Mouse (Mus musculus) kidney, embryonic 14.5 days (tissue): Measurements from ENCODE around the gene Dmkn. TPM values are rescaled to one million over a fixed set of nuclear protein-coding genes. Genes with fewer than 3 reads are reported as not detected.

Experiments used
- ATAC-seq: fragments of 200-750 bp; cut with Nextera tagmentation; 2 replicates; pipeline ENCODE4 v1.8.0; 2017; ENCODE audit warnings: moderate number of reproducible peaks, mild to moderate bottlenecking, moderate TSS enrichment, moderate library complexity; ENCODE audit not compliant: low FRiP score, low TSS enrichment
- H3K27ac ChIP-seq: fragments of 300-500 bp; sonication (generic); 2 replicates; pipeline ENCODE4 v1.5.1; 2014; ENCODE audit warnings: low read depth, mild to moderate bottlenecking, low read length, moderate library complexity, mixed read lengths
- H3K27me3 ChIP-seq: fragments of 300-500 bp; sonication (generic); 2 replicates; pipeline ENCODE4 v1.6.1; 2014; ENCODE audit warnings: mild to moderate bottlenecking, low read length; ENCODE audit not compliant: control insufficient read depth, insufficient read depth
- H3K36me3 ChIP-seq: fragments of 300-500 bp; sonication (generic); 2 replicates; pipeline ENCODE4 v1.6.1; 2014; ENCODE audit warnings: low read length, mixed read lengths; ENCODE audit not compliant: control insufficient read depth, insufficient read depth
- H3K4me1 ChIP-seq: fragments of 300-500 bp; sonication (generic); 2 replicates; pipeline ENCODE4 v1.6.1; 2014; ENCODE audit warnings: low read length, mixed read lengths; ENCODE audit not compliant: control insufficient read depth, insufficient read depth
- H3K4me2 ChIP-seq: fragments of 300-500 bp; sonication (generic); replicated peaks from 2 replicates; pipeline ENCODE4 v1.6.1; 2014; ENCODE audit warnings: low read depth, mild to moderate bottlenecking, low read length
- H3K4me3 ChIP-seq: fragments of 300-500 bp; sonication (generic); 2 replicates; pipeline ENCODE4 v1.5.1; 2014; ENCODE audit warnings: mild to moderate bottlenecking, low read length
- H3K9ac ChIP-seq: fragments of 300-500 bp; sonication (generic); 2 replicates; pipeline ENCODE4 v1.6.1; 2014; ENCODE audit warnings: low read depth, mild to moderate bottlenecking, low read length, moderate library complexity
- H3K9me3 ChIP-seq: fragments of 300-500 bp; sonication (generic); 2 replicates; pipeline ENCODE4 v1.6.1; 2016; ENCODE audit warnings: low read length; ENCODE audit not compliant: control insufficient read depth
- WGBS: fragments of 180-500 bp; shearing (Covaris S2); extraction: QIAGEN DNeasy Blood & Tissue Kit; methylation state at CpG from one replicate; pipeline ENCODE4 v1.1.7; 2014; 5-methylcytosine and 5-hydroxymethylcytosine counted together
- polyA plus RNA-seq: library from polyadenylated mRNA; unstranded; fragments of >200 nt; fragmentation: Nextera tagmentation; extraction: Ambion mirVana; gene quantifications from 2 replicates; pipeline ENCODE4 v1.2.1, GENCODE M21; 2014

The Dmkn gene
- polyA plus RNA-seq, 1 experiment from 2014 or later, result 0.95 TPM

DNA sequence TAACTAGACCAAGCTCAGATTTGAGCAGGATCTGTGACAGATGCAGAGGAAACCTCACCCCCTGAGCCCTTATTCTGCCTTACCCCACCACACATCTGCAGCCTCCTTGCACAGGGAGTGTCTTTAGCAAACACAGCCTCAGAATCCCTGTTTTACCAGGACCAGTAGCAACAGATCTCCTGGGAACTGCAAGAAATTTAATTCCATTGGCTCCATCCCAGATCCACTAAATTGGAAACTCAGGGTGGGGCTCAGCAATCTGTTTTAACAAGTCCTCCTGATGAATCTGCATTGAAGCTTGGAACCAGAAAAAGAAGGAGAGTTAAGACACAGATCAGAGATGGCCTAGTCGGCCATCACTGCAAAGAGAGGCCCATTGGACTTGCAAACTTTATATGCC is 33.2 kb downstream of the Dmkn start:
- ATAC-seq, result no peak
- Histone ChIP-seq H3K36me3 (no peaks in the 10 kb centered on the region), H3K9me3 (peaks cover 5% of the 10 kb centered on the region; the same call in 1 of the 2 replicates), H3K4me1 (no peaks in the 10 kb centered on the region), H3K9ac (no peak overlapping the region), H3K4me3 (no peak overlapping the region), H3K4me2 (no peak overlapping the region), H3K27ac (no peak overlapping the region), H3K27me3 (no peaks in the 10 kb centered on the region)
- WGBS, result 81% methylated on average over 1 of the region's 1 CpGs

DNA sequence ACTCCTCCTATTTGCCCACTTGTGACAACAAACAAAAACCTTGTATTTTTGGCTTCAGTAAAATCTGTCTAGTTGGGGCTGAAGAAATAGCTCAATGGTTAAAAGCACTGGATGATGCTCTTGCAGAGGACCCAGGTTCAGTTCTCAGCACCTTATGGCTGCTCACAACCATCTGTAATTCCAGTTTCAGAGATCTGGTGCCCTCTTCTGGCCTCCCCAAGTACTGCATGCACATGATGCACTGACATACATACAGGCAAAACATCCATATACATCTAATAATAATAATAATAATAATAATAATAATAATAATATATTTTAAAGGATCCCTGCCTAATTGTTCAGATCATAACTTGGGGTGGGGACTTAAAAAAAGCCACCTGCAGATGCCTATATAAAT is 37.1 kb downstream of the Dmkn start:
- Histone ChIP-seq H3K4me1 (no peaks in the 10 kb centered on the region), H3K9me3 (peaks cover 5% of the 10 kb centered on the region; the same call in 1 of the 2 replicates), H3K4me2 (no peak overlapping the region), H3K27me3 (no peaks in the 10 kb centered on the region), H3K4me3 (no peak overlapping the region), H3K9ac (no peak overlapping the region), H3K27ac (no peak overlapping the region), H3K36me3 (no peaks in the 10 kb centered on the region)
- ATAC-seq, result no peak

- H3K9me3 ChIP-seq, result peaks cover 5% of the 10 kb centered on the region; the same call in 1 of the 2 replicates
- H3K4me2 ChIP-seq, result no peak overlapping the region
- H3K27me3 ChIP-seq, result no peaks in the 10 kb centered on the region
- H3K4me3 ChIP-seq, result no peak overlapping the region
- no peak overlapping the region for H3K27ac ChIP-seq
- no peaks in the 10 kb centered on the region for H3K36me3 ChIP-seq
- no peaks in the 10 kb centered on the region for H3K4me1 ChIP-seq
- 92% methylated on average over 3 of the region's 3 CpGs for WGBS
- ATAC-seq, result no peak
- no peak overlapping the region for H3K9ac ChIP-seq
Measured at GRCm38 (mm10) chr7:30803256-30803655, 39.7 kb downstream of the Dmkn start.

- H3K4me2 ChIP-seq, result no peak overlapping the region
- no peak for ATAC-seq
- H3K9me3 ChIP-seq, result peaks cover 5% of the 10 kb centered on the region; the same call in 1 of the 2 replicates
- no peaks in the 10 kb centered on the region for H3K4me1 ChIP-seq
- no peak overlapping the region for H3K9ac ChIP-seq
- no peak overlapping the region for H3K27ac ChIP-seq
- H3K27me3 ChIP-seq, result no peaks in the 10 kb centered on the region
- no peaks in the 10 kb centered on the region for H3K36me3 ChIP-seq
- H3K4me3 ChIP-seq, result no peak overlapping the region
- 77% methylated on average over 9 of the region's 9 CpGs for WGBS
Measured at GRCm38 (mm10) chr7:30804026-30804715, 40.6 kb downstream of the Dmkn start.

- Histone ChIP-seq H3K9me3 (no peaks in the 10 kb centered on the region), H3K4me3 (no peak overlapping the region), H3K27me3 (no peaks in the 10 kb centered on the region), H3K4me1 (no peaks in the 10 kb centered on the region), H3K4me2 (no peak overlapping the region), H3K36me3 (no peaks in the 10 kb centered on the region), H3K27ac (no peak overlapping the region), H3K9ac (no peak overlapping the region)
- ATAC-seq, result no peak
- 57% methylated on average over 6 of the region's 6 CpGs for WGBS
Measured at GRCm38 (mm10) chr7:30805924-30806323, 42.4 kb downstream of the Dmkn start.

DNA sequence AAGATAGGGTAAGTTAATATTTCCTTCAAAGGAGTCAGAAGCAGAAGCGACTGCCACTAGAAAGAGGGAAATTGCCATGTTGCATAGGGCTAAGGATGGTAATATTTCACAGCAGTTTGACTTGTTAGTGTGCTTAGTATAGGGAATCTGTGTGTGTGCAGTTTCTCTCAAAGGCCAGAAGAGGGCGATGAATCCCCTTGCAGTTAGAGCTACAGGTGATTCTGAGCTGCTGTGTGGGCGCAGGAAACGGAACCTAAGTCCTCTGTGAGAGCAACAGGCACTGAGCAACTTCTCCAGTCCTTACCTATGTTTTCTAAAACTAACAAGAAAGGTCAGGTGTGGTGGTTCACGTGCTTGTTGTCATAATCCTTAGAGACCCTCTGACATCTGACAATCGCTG is 46.8 kb downstream of the Dmkn start:
- Histone ChIP-seq H3K4me1 (no peaks in the 10 kb centered on the region), H3K4me3 (no peak overlapping the region), H3K27ac (no peak overlapping the region), H3K9me3 (no peaks in the 10 kb centered on the region), H3K36me3 (no peaks in the 10 kb centered on the region), H3K4me2 (no peak overlapping the region), H3K27me3 (no peaks in the 10 kb centered on the region), H3K9ac (no peak overlapping the region)
- WGBS, result 52% methylated on average over 6 of the region's 6 CpGs
- ATAC-seq, result no peak

DNA sequence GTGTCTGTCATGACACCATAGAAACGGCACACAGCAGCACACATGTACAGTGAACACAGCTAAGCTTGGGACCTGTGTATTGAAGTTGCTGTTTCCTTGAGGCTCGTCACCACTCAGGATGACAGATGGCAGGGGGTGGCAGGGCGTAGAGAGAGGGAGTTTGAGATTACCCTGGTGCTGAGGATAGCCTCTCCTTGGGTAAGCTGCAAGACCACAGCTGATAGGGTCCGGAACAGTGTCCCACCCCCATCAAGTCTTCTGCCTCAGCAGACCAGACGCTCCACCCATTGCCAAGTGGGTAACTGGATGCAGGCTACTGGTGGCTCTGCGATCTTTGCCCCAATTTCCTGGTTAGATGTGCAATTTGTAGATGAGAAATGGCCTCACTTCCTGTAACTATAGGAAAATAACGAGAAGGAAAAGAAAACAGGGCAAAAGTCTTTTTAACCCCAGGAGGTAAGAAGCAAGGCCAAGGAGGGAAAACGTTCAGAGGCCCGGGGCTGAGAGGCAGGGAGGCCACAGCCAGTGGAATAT is 48.3 kb downstream of the Dmkn start:
- no peak for ATAC-seq
- WGBS, result 50% methylated on average over 9 of the region's 9 CpGs
- Histone ChIP-seq H3K9me3 (no peaks in the 10 kb centered on the region), H3K4me2 (no peak overlapping the region), H3K27me3 (no peaks in the 10 kb centered on the region), H3K4me1 (no peaks in the 10 kb centered on the region), H3K9ac (no peak overlapping the region), H3K4me3 (no peak overlapping the region), H3K27ac (no peak overlapping the region), H3K36me3 (no peaks in the 10 kb centered on the region)

- no peak overlapping the region for H3K27ac ChIP-seq
- 76% methylated on average over 6 of the region's 6 CpGs for WGBS
- H3K4me1 ChIP-seq, result no peaks in the 10 kb centered on the region
- no peak for ATAC-seq
- no peak overlapping the region for H3K9ac ChIP-seq
- no peak overlapping the region for H3K4me2 ChIP-seq
- no peak overlapping the region for H3K4me3 ChIP-seq
- H3K9me3 ChIP-seq, result no peaks in the 10 kb centered on the region
- no peaks in the 10 kb centered on the region for H3K27me3 ChIP-seq
- H3K36me3 ChIP-seq, result no peaks in the 10 kb centered on the region
Measured at GRCm38 (mm10) chr7:30812291-30812807, 48.8 kb downstream of the Dmkn start.

DNA sequence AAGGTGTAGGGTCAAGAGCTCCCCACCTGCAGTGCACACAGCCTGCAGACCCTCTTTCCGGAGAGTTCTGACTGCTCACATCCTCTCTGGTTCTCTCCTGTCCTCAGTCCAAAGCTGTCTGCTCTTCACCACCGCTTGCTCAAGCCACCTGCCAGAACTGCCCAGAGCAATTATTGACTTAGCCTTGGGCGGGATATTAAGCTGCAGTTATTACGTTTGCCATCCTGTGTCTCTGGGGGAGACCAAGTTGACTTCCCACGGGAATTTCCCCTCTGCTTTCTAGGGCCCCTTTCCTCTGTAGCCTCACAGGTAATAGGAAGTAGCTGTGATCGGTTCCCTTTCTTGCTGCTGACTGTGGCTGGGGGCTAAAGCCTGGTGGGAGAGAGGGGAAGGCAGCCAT is 56.6 kb downstream of the Dmkn start:
- Histone ChIP-seq H3K27ac (no peak overlapping the region), H3K4me3 (no peak overlapping the region), H3K9ac (no peak overlapping the region), H3K4me2 (no peak overlapping the region), H3K27me3 (no peaks in the 10 kb centered on the region), H3K4me1 (peaks cover 6% of the 10 kb centered on the region; the same call in 1 of the 2 replicates), H3K36me3 (no peaks in the 10 kb centered on the region), H3K9me3 (no peaks in the 10 kb centered on the region)
- WGBS, result 70% methylated on average over 6 of the region's 6 CpGs
- ATAC-seq, result no peak
